Mouse (Mus musculus): ENCODE results near the gene Crybb3.

- no peak for TF ChIP-seq CTCF (IDR thresholded peaks at IDR 0.05; ENCODE audit: low read depth)
- TF ChIP-seq EP300 (IDR thresholded peaks at IDR 0.05; ENCODE audit: low read depth), result no peak
Measured at GRCm38 (mm10) chr5:113070017-113070416, 11.4 kb downstream of the Crybb3 start, which contains the start of gene Crybb2.

Measured in heart, postnatal 0 days (tissue).